Mouse (Mus musculus): ENCODE results near the gene Sobp. TPM values are rescaled to one million over a fixed set of nuclear protein-coding genes. Genes with fewer than 3 reads are reported as not detected.
A peak's percentile ranks its signal among the peaks of the same experiment; 100 is the strongest.

Gene Sobp
- polyA plus RNA-seq, 2 experiments from 2014 or later: not detected

- ATAC-seq: no peak
These were observed 147.3 kb downstream of the Sobp start for GRCm38 (mm10) chr10:43027006-43027405.

GRCm38 (mm10) chr10:43023454-43024194, 150.7 kb downstream of the Sobp start:
- no peak for ATAC-seq

GRCm38 (mm10) chr10:43022190-43022761, 152.1 kb downstream of the Sobp start:
- no peak for ATAC-seq

GRCm38 (mm10) chr10:43021512-43022116, 152.7 kb downstream of the Sobp start:
- no peak for ATAC-seq

- ATAC-seq: no peak
These were observed 153.3 kb downstream of the Sobp start for GRCm38 (mm10) chr10:43021017-43021416.

- ATAC-seq: no peak
These were observed 159.5 kb downstream of the Sobp start for GRCm38 (mm10) chr10:43014782-43015181.

GRCm38 (mm10) chr10:43014358-43014757, 160.0 kb downstream of the Sobp start:
- ATAC-seq: no peak

- ATAC-seq: no peak
These were observed 166.2 kb downstream of the Sobp start for GRCm38 (mm10) chr10:43008116-43008515.

GRCm38 (mm10) chr10:43006534-43006933, 167.8 kb downstream of the Sobp start:
- ATAC-seq: no peak

GRCm38 (mm10) chr10:43005677-43006076, 168.7 kb downstream of the Sobp start:
- no peak for ATAC-seq

- no peak for ATAC-seq
These were observed 169.3 kb downstream of the Sobp start for GRCm38 (mm10) chr10:43005031-43005430.

GRCm38 (mm10) chr10:43004174-43004734, 170.1 kb downstream of the Sobp start:
- no peak for ATAC-seq

- no peak for ATAC-seq
These were observed 170.9 kb downstream of the Sobp start for GRCm38 (mm10) chr10:43003466-43003757.

GRCm38 (mm10) chr10:43002721-43003465, 171.4 kb downstream of the Sobp start:
- no peak for ATAC-seq

- peak; percentile 54 for ATAC-seq
These were observed 172.2 kb downstream of the Sobp start for GRCm38 (mm10) chr10:43002066-43002678.

GRCm38 (mm10) chr10:43001433-43001832, 172.9 kb downstream of the Sobp start:
- no peak for ATAC-seq

GRCm38 (mm10) chr10:42999324-42999723, 175.0 kb downstream of the Sobp start:
- no peak for ATAC-seq

- ATAC-seq: peak; percentile 83
These were observed 177.1 kb downstream of the Sobp start for GRCm38 (mm10) chr10:42997278-42997677.

GRCm38 (mm10) chr10:42995484-42995895, 178.8 kb downstream of the Sobp start:
- no peak for ATAC-seq

GRCm38 (mm10) chr10:42994331-42994782, 180.0 kb downstream of the Sobp start:
- no peak for ATAC-seq

GRCm38 (mm10) chr10:42991018-42991417, 183.3 kb downstream of the Sobp start:
- ATAC-seq: no peak

GRCm38 (mm10) chr10:42989910-42990309, 184.4 kb downstream of the Sobp start:
- ATAC-seq: peak; percentile 78

- no peak for ATAC-seq
These were observed 185.7 kb downstream of the Sobp start for GRCm38 (mm10) chr10:42988627-42989026.
